Mouse (Mus musculus) cerebral cortex, adult 2 months (tissue): ENCODE measurements around the gene Map3k11.

ENCODE experiments used
- WGBS: fragments of 180-500 bp; shearing (Covaris S2); methylation state at CpG from one replicate; pipeline ENCODE4 v1.1.7; 2018; 5-methylcytosine and 5-hydroxymethylcytosine counted together

Gene Map3k11

DNA sequence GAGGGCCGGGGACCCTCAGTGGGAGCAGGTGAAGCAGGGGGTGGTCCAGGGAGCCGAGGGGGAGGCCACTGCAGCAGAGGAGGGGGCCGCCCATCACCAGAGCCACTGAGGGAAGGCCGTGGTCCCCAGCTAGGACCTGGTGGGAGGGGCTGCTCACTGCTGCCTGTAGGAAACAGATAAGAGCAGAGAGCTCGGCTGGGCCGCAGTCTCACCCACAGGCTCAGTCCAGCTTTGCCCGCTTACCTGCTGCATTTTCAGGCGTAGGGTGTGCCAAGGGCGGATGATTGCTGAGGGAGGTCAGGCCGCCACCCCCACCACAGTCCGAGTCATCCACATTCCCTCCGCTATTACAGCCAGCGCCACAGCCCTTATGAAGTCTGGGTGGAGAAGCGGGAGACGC, 23.1 kb upstream of the Map3k11 start:
- WGBS = 96% methylated on average over 15 of the region's 15 CpGs

DNA sequence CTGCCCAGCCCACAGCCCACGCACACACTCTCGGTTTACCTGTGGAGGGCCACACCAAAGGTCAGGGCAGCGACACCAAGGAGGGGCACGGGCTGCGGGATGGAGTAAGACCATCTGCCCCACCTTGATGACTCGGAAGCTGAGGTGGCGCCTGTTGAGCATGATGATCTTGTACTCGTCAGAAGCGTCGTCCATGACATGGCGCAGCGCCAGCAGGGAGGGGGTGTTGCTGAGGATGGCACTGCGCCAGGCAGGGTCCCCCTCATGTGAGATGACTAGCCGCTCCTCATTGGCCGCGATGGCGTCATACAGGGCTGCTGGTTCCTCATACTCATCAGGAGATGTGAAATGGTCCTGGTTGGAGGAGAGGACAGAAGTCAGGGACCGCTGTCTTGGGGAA, 22.2 kb upstream of the Map3k11 start:
- 87% methylated on average over 18 of the region's 18 CpGs for WGBS

DNA sequence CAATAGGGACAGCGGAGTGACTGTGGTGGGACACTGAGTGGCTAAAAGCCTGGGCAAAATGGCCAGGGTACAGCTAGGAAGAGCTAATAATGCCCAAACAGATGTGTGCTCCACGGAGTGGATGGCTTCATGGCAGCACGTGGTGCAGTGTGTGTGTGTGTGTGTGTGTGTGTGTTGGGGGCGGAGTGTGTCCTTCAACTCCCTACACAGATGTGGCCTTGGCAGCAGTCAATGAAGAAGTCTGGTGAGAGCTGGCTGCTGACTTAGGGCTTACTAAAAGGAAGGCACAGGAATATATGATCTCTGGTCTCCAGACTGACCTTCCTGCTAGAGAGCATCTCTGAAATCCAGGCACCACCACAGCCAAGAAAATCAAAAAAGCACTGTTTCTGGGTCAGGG, 20.2 kb upstream of the Map3k11 start:
- WGBS = 83% methylated on average over 4 of the region's 4 CpGs

DNA sequence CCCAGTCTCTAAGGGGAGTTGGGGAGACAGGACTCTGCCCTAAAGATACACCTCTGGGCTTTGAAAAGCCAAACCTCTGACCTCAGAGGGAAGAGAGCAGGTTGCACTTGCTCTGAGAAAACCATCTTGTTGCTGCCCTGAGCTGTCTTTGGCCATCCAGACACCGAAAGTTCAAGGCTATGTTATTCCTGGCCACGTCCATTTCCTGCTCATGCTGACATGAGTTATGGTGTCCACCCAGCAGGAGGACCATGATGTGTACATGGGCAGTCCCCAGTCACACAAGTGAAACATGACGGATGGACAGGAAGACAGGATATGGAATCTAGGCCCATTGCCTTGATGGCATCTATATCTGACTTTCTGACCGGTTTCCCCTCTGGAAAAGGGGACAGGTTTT, 8.1 kb upstream of the Map3k11 start:
- 78% methylated on average over 4 of the region's 4 CpGs for WGBS

DNA sequence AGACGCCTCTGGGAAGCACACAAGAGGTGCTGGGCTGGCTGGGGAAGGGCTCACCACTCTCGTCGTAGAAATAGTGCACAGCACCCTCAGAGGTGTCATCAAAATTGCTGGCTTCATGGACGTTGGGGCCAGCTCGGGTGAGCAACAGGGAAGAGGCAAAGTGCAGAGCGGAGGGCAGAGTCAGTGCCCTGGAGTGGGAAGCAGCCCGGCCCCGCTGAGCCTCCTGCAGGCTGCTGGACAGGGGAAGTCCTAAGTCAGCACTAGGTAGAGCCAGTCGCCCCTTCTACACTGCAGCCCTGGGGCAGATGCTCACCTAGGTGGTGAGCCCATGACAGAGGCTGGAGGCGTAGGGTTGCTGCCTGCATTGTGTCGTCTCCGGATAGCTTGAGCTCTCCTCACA, 4.3 kb upstream of the Map3k11 start:
- 94% methylated on average over 12 of the region's 12 CpGs for WGBS

DNA sequence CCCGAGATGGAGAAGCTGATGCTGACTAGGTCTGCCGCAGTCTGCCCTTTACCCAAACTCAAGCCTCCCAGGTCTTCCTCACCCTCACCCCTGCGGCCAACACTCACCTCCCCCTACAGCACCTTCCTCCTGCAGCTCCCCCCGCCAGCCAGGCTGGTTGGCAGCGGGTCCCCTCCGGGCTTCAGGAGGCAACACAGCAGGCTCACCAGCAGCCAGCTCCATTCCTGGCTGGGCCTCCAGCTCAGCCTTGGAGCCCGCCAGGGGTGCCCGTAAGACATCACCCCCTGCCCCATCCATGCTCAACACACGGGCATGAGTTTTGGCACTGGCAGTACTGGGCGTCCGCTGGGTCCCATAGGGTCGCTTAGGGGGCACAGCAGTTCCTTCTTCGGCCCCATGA, 3.6 kb upstream of the Map3k11 start:
- 90% methylated on average over 13 of the region's 13 CpGs for WGBS

DNA sequence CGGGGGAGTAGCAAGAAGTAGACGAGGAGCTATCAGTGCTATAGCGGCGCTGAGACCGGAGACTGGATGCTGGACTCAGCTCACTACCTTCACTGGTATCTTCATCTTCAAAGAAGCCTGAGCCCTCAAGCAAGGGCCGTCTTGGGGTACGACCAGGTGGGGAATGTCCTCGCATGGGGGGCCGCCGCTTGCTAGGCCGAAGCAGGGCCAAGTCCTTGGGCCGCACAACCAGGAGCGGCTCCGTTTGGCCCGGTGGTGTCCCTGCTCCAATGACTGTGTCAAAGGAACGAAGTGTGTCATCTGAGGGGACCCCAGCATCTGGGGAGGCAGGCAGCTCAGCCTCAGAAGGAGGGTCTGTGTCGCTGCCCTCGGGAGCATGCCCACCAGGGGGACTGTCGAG, 3.1 kb upstream of the Map3k11 start:
- 94% methylated on average over 19 of the region's 19 CpGs for WGBS

DNA sequence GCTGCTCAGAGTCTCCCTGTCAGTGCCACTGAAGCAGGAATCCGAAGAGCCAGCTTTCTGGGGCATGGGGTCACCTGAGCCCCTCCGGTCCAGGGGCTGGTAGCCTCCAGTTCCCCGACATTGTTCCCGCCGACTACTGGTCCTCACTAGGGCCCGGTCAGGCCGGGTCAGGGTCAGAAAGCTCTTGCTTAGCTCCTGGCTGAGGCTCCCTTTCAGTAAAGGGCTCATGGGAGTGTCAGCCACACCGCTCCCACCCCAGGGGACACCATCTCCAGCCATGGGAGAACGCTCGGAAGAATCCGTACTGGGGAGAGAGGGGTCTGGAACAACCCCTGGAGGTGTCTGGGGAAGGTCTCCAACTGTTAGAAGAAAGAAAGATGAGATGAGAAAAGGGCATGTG, 2.7 kb upstream of the Map3k11 start:
- WGBS = 94% methylated on average over 11 of the region's 11 CpGs

DNA sequence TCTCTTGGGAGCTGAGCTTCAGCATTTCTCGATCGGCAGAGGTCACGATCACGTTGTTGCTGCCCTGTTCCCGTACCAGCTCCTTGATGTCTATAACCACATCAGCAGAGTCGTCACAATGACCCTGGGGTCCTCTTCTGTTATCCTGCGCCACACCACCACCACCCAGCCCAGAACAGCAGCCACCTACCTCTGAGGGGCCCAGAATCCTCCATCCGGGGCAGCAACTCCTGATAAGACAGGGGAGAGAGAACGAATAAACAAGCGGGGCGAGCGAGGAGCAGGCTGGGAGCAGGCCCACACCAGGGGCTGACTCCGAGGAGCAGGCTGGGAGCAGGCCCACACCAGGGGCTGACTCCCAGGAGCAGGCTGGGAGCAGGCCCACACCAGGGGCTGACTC, 2.1 kb upstream of the Map3k11 start:
- WGBS = 93% methylated on average over 13 of the region's 13 CpGs

DNA sequence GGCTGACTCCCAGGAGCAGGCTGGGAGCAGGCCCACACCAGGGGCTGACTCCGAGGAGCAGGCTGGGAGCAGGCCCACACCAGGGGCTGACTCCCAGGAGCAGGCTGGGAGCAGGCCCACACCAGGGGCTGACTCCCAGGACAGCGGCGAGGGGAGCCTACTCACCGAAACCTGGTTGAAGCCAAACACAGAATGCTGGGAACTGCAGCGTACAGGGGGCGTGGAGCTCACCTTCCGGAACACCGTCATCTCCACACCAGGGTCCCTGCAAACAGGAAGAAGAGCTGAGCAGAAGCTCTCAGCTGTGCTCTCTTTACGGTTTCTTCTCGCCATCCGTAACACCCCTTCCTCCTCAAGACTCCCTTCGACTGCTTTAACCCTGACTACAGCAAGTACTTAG, 1.6 kb upstream of the Map3k11 start:
- WGBS = 89% methylated on average over 12 of the region's 12 CpGs

DNA sequence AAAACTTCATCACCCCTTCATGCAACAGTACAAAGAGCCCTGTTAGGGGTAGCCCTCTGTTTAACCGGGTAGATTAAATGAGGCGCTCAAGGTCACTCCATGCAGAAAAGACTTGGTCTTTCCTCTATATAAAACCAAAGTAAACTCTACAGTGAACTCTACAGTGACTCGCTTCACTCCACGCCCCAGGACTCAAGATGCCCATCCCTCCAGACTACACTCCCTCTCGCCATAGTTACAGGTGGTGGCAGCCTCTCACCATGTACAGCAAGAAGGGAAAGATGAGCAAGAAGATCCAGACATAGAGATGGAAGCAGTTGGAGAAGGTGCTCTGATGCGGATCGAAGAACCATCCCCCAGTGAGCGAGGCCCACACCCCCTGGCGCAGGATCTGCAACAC, 804 bp upstream of the Map3k11 start:
- WGBS = 20% methylated on average over 9 of the region's 9 CpGs

DNA sequence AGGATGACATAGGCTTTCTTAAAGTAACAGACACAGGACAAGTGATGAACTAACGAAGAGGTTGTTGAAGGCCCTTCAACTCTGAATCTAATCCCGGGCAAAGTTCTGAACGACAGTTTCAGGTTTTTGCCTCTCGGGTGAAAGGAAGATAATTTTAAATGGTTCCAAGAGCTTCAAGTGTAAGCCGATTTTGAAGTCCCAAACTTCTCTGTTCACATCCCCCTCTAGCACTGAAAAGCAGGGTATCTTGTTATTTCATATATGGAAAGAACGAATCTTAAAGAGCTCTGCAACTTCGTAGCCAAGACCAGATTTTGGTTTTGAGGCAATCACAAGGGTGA, 516 bp downstream of the Map3k11 start:
- 1% methylated on average over 7 of the region's 7 CpGs for WGBS

DNA sequence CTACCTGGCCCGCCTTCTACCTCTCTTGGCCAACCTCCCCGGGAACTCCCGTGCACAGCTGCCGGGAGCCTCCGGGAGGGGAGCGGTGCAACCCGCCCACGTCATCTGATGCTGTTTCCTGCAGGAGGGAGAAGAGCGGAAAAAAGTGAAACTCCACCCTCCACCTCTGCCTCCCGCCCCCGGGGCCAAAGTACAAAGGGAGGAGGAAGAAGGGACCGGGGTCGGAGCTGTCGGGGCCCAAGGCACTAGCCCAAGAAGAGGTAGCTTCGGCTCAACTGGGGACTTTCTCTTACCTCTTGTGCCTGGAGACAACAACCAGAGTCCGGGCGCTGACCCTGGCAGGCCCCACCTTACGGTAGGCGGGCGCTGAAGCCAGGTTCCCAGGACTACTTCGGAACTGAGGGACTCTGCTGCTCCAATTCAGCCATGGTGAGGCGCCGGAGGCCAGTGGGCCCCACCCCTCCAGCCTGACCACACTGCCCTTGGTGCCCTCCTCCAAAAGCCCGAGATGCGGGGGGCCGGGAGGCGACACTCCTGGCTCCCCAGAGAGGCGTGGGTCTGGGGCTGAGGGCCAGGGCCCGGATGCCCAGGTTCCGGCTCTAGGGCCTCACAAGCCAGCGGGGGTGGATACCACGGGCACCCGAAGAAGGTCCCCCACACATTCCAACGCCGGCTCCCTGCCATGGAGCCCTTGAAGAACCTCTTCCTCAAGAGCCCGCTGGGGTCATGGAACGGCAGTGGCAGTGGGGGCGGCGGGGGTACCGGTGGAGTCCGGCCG, 1.2 kb downstream of the Map3k11 start:
- WGBS = 5% methylated on average over 42 of the region's 42 CpGs

DNA sequence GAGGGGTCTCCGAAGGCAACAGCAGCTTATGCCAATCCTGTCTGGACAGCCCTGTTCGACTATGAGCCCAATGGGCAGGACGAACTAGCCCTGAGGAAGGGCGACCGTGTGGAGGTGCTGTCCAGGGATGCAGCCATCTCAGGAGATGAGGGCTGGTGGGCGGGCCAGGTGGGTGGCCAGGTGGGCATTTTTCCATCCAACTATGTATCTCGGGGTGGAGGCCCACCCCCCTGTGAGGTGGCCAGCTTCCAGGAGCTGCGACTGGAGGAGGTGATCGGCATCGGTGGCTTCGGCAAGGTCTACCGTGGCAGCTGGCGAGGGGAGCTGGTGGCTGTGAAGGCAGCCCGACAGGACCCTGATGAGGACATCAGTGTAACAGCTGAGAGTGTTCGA, 1.8 kb downstream of the Map3k11 start:
- WGBS = 42% methylated on average over 15 of the region's 15 CpGs

DNA sequence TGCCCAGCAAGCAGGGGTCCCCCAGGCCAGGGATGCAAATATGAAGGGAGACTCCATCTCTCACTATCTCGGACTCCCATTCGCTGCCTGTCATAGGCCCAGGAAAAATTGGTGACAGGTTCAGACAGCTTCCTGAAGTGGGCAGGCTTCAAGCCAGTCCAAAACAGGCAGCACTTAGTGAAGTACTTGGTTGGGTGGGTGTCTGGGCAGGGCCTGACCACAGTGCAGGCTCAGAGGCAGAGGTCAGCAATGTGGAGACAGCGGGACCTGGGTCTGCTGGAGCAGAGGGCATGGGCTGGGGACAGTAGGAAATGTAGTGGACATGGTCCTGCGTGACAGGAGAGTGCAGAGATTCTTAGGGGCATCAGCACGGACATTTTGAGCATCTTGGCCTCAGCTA, 3.1 kb downstream of the Map3k11 start:
- WGBS = 53% methylated on average over 5 of the region's 5 CpGs

DNA sequence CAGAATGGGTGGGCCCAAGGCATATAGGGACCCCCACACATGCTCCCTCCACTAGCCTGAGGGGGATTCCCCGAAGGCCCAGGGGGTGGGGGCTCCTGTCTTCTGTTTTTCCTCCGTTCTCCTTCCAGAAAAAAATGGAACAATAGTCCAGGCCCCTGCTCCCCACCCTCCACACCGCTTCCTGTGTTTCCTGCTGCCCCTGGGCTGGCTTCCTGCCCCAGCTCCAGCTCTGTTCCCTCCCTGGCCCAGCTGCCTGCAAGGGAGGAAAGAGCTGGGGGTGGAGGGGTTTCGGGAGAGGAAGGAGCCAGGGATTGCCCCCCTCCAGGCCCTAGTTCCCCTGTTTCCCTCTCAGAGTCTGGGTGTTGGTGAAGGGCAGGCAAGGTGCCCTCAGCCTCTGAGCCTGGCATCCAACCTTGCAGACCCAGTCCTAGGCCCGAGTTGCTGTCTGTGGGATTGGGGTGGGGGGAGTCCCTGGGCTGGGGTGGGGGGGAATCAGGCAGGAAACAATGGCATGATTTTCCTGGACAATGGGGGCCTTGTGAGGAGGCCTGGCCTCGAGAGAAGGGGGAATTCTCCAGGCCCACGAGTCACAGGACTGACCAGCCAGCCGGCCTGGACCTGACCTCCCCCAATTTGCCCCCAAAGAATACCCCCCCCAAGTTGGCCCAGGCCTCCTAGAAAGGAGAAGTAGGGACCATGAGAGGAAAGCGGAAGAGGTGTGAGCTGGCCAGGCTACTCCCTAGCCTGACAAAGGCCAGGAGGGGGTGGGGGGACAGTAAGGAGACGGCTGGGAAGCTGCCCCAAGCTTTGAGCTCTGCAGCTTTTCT, 3.8 kb downstream of the Map3k11 start:
- WGBS = 43% methylated on average over 10 of the region's 10 CpGs

DNA sequence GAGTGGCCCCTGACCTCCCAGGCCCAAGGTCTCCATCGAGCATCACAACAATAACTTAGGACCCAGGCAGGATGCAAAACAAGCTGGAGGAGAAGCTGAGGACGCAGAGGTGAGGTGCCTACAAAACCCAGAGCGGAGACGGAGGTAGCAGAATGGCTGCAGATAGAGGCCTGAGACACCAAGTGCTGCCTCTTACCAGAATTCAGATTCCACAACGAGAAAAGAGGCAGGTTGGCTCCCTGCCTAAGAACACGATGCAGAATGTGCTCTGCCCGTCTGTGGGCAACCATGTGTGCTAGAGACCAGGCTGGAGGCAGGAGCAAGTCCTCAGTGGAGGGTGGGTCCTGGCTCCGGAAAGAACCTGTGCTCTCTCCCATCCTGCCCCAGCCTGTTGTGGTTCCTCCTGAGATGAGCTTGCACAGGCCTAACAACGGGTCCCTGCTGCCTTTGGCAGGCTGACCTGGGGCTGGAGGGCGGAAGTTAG, 4.4 kb downstream of the Map3k11 start:
- 37% methylated on average over 10 of the region's 10 CpGs for WGBS

DNA sequence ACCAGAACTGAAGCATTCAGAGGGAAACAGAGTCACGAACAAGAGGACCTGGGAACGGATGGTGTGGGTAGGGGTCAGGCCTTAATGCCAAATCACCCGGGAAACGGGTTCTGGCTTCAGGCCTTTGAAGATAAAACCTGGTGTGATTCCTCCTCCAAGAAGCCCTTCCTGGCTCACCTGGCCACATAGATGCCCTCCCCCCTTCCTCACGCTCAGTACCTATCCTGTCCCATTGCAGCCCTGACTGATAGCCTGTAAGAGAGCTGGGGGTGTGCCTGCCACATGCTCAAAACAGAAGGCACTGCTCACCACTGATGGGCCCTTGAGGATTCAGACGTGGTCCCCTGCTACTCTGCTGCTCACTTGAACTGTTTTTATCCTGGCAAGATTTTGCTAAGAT, 5.3 kb downstream of the Map3k11 start:
- 80% methylated on average over 6 of the region's 6 CpGs for WGBS

DNA sequence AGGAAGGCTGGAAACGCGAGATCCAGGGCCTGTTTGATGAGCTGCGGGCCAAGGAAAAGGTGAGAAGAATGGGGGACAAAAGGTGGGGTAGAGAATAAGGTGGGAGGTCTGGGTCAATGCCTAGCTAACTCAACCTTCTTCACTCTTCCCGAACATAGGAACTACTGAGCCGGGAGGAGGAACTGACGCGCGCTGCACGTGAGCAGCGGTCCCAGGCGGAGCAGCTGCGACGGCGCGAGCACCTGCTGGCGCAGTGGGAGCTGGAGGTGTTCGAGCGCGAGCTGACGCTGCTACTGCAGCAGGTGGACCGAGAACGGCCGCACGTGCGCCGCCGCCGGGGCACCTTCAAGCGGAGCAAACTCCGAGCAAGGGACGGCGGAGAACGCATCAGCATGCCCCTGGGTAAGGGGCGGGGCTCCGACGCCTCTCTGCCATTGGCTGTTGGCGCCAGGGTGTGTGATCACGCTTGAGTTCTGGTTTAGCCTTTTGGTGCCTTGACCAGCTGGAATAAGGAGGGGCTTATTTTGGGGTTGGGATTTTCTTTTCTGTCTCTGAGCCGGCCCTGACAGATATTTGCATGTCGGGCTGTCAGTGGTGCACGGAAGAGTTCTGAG, 7.4 kb downstream of the Map3k11 start:
- WGBS = 63% methylated on average over 41 of the region's 41 CpGs

DNA sequence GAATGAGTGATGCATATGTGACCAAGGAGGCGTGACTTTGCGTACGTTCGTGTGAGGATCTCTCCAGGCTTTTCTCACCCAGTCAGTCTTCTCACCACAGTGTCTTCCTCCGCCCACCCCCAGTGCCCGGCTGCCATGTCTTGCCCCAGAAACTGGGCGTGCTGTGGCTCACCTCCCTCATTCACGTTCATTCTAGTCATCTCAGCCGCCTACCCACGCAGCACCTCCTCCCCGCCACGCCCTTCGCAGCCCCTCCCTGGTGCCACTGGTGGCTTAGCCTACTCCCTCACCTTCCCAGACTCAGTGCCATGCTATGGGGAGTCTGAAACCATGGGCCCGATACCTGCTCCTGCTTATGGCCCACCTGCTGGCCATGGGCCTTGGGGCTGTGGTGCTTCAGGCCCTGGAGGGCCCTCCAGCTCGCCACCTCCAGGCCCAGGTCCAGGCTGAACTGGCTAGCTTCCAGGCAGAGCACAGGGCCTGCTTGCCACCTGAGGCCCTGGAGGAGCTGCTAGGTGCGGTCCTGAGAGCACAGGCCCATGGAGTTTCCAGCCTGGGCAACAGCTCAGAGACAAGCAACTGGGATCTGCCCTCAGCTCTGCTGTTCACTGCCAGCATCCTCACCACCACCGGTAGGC, 15.7 kb downstream of the Map3k11 start, which contains the start of gene Kcnk7:
TSS of gene Kcnk7 (plus strand) at position 205 of the 638 bp plus-strand sequence.
- 56% methylated on average over 17 of the region's 17 CpGs for WGBS

DNA sequence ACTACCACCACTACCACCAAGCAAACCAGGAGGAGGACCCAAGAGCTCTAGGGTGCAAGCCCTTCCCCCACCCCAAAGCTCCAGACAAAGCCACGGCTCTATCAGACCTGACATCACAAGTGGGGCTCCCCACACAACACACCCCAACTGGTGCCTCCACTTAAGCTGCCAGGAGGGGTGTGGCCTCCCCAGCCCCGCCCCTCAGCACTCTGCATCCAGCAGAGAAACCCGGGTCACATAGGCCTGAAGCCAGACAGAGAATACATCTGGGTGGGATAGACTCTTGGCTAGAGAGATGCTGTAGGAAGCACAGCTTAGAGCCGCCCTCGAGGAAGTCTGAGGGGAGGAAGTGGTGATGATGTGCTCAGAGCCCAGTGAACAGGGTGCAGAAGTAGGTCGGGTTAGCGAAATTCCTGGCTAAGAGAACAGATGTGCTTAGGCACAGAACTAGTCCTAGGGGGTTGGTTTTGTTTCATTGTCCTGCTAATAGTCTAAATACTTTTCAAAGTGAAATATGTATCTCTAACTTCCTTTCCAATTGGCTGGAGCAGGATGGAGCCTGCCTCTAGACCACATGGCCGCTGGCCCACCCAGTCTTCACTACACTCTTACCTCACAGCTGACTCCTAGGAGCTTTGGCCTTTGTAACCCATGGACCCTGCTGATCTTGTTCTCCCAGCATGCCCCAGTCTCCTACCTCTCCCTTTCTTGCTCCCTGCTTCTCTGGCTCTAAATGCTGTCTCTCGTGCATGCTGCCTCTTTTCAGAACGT, 16.4 kb downstream of the Map3k11 start:
- 37% methylated on average over 10 of the region's 10 CpGs for WGBS
